Mouse (Mus musculus) MEL (cell line): ENCODE results near the gene Ifnar2. TPM values are rescaled to one million over a fixed set of nuclear protein-coding genes. Genes with fewer than 3 reads are reported as not detected.

ENCODE experiments used
- DNase-seq: peaks from one replicate; pipeline ENCODE4 v3.0.0; 2011; ENCODE audit warnings: low read depth, low spot score
- H3K27ac ChIP-seq: 2 replicates; pipeline ENCODE4 v1.5.1; 2012; ENCODE audit warnings: low read depth, mild to moderate bottlenecking, control low read depth, low read length, moderate library complexity; ENCODE audit not compliant: control insufficient read depth
- H3K27me3 ChIP-seq, 2 experiments: fragments of 150-350 bp in 1 of 2; sonication (generic) in 1 of 2; 2 replicates each; pipeline ENCODE4 v1.6.1; 2012; ENCODE audit warnings: low read length in 2 of 2, mild to moderate bottlenecking in 2 of 2, improper control_type of control experiment in 1 of 2, moderate library complexity in 1 of 2; ENCODE audit not compliant: insufficient read depth in 2 of 2, control insufficient read depth in 1 of 2
- H3K36me3 ChIP-seq, 2 experiments: 2 replicates each; pipeline ENCODE4 v1.6.1; 2012 to 2014; ENCODE audit warnings: low read length in 2 of 2, improper control_type of control experiment in 1 of 2, inconsistent platforms in 1 of 2, mild to moderate bottlenecking in 1 of 2; ENCODE audit not compliant: insufficient read depth in 2 of 2, control insufficient read depth in 1 of 2
- H3K4me1 ChIP-seq, 2 experiments: fragments of 150-350 bp in 1 of 2; sonication (generic) in 1 of 2; 2 replicates each; pipeline ENCODE4 v1.6.1; 2012; ENCODE audit warnings: low read length in 2 of 2, improper control_type of control experiment in 1 of 2, mild to moderate bottlenecking in 1 of 2; ENCODE audit not compliant: insufficient read depth in 2 of 2, control insufficient read depth in 1 of 2
- H3K4me3 ChIP-seq, 2 experiments: fragments of 150-350 bp in 1 of 2; sonication (generic) in 1 of 2; 2 replicates each; pipeline ENCODE4 v1.5.1; 2012; ENCODE audit warnings: low read depth in 2 of 2, low read length in 2 of 2, mild to moderate bottlenecking in 2 of 2, moderate library complexity in 2 of 2, control low read depth in 1 of 2, improper control_type of control experiment in 1 of 2; ENCODE audit not compliant: control insufficient read depth in 1 of 2, insufficient read depth in 1 of 2
- H3K79me2 ChIP-seq: 2 replicates; pipeline ENCODE4 v1.6.1; 2012; ENCODE audit warnings: mild to moderate bottlenecking, low read length, moderate library complexity; ENCODE audit not compliant: control insufficient read depth, poor library complexity, insufficient read depth
- H3K9ac ChIP-seq: 2 replicates; pipeline ENCODE4 v1.6.1; 2012; ENCODE audit warnings: low read depth, mild to moderate bottlenecking, control low read depth, low read length, moderate library complexity; ENCODE audit not compliant: control insufficient read depth, poor library complexity, severe bottlenecking
- H3K9me3 ChIP-seq: fragments of 150-350 bp; sonication (generic); replicated peaks from 2 replicates; pipeline ENCODE4 v1.6.1; 2012; ENCODE audit warnings: mild to moderate bottlenecking, low read length, improper control_type of control experiment, moderate library complexity; ENCODE audit not compliant: insufficient read depth
- BHLHE40 ChIP-seq: IDR thresholded peaks from 2 replicates; pipeline ENCODE4 v1.6.1; 2012; ENCODE audit warnings: low read depth, mild to moderate bottlenecking, inconsistent platforms, low read length, improper control_type of control experiment, borderline replicate concordance
- CHD1 ChIP-seq: IDR thresholded peaks from 2 replicates; pipeline ENCODE4 v1.6.1; 2012; ENCODE audit warnings: low read depth, mild to moderate bottlenecking, inconsistent platforms, low read length, improper control_type of control experiment
- CHD2 ChIP-seq: IDR thresholded peaks from 2 replicates; pipeline ENCODE4 v1.6.1; 2011; ENCODE audit warnings: low read length, improper control_type of control experiment
- E2F4 ChIP-seq: IDR thresholded peaks from 2 replicates; pipeline ENCODE4 v1.6.1; 2011; ENCODE audit warnings: low read depth, low read length, improper control_type of control experiment, borderline replicate concordance
- EP300 ChIP-seq, 2 experiments: IDR thresholded peaks; 2 replicates each; pipeline ENCODE4 v1.6.1; 2011; ENCODE audit warnings: improper control_type of control experiment in 2 of 2, low read length in 2 of 2, low read depth in 1 of 2, mild to moderate bottlenecking in 1 of 2
- ETS1 ChIP-seq: IDR thresholded peaks from 2 replicates; pipeline ENCODE4 v1.6.1; 2012; ENCODE audit warnings: low read depth, mild to moderate bottlenecking, inconsistent platforms, low read length, improper control_type of control experiment, moderate library complexity
- GATA1 ChIP-seq: IDR thresholded peaks from 2 replicates; pipeline ENCODE4 v1.6.1; 2011; ENCODE audit warnings: low read depth, low read length, improper control_type of control experiment
- HCFC1 ChIP-seq: IDR thresholded peaks from 2 replicates; pipeline ENCODE4 v1.6.1; 2012; ENCODE audit warnings: low read depth, mild to moderate bottlenecking, inconsistent platforms, low read length, improper control_type of control experiment, moderate library complexity
- KAT2A ChIP-seq: conservative IDR thresholded peaks from 2 replicates; pipeline ENCODE4 v1.6.1; 2012; ENCODE audit warnings: low read depth, low read length, improper control_type of control experiment, inconsistent platforms
- MAFK ChIP-seq: IDR thresholded peaks from 2 replicates; pipeline ENCODE4 v1.6.1; 2011; ENCODE audit warnings: low read depth, mild to moderate bottlenecking, low read length, improper control_type of control experiment, borderline replicate concordance
- MAX ChIP-seq: IDR thresholded peaks from 2 replicates; pipeline ENCODE4 v1.6.1; 2011; ENCODE audit warnings: low read length, improper control_type of control experiment
- MEF2A ChIP-seq: IDR thresholded peaks from 2 replicates; pipeline ENCODE4 v1.6.1; 2014; ENCODE audit warnings: low read depth, mild to moderate bottlenecking, inconsistent platforms, low read length, improper control_type of control experiment; ENCODE audit not compliant: poor library complexity, insufficient replicate concordance, severe bottlenecking; ENCODE audit errors: extremely low read depth
- MXI1 ChIP-seq: IDR thresholded peaks from 2 replicates; pipeline ENCODE4 v1.6.1; 2011; ENCODE audit warnings: mild to moderate bottlenecking, low read depth, low read length, improper control_type of control experiment
- MYB ChIP-seq: IDR thresholded peaks from 2 replicates; pipeline ENCODE4 v1.6.1; 2011; ENCODE audit warnings: mild to moderate bottlenecking, low read depth, low read length, improper control_type of control experiment
- MYC ChIP-seq: IDR thresholded peaks from 2 replicates; pipeline ENCODE4 v1.6.1; 2011; ENCODE audit warnings: low read depth, mild to moderate bottlenecking, low read length, improper control_type of control experiment, moderate library complexity
- POLR2A ChIP-seq, 2 experiments: IDR thresholded peaks; 2 replicates each; pipeline ENCODE4 v1.6.1; 2011 to 2012; ENCODE audit warnings: low read length in 2 of 2, mild to moderate bottlenecking in 2 of 2, control low read depth in 1 of 2, improper control_type of control experiment in 1 of 2, low read depth in 1 of 2, moderate library complexity in 1 of 2; ENCODE audit not compliant: control insufficient read depth in 1 of 2, insufficient read depth in 1 of 2, poor library complexity in 1 of 2
- POLR2AphosphoS2 ChIP-seq: IDR thresholded peaks from 2 replicates; pipeline ENCODE4 v1.6.1; 2011; ENCODE audit warnings: low read length, improper control_type of control experiment
- SIN3A ChIP-seq: IDR thresholded peaks from 2 replicates; pipeline ENCODE4 v1.6.1; 2012; ENCODE audit warnings: low read length, improper control_type of control experiment, inconsistent platforms
- SMC3 ChIP-seq: IDR thresholded peaks from 2 replicates; pipeline ENCODE4 v1.6.1; 2011; ENCODE audit warnings: low read depth, low read length, improper control_type of control experiment
- TCF12 ChIP-seq: IDR thresholded peaks from 2 replicates; pipeline ENCODE4 v1.6.1; 2014; ENCODE audit warnings: low read depth, mild to moderate bottlenecking, inconsistent platforms, low read length, improper control_type of control experiment, moderate library complexity
- UBTF ChIP-seq: IDR thresholded peaks from 2 replicates; pipeline ENCODE4 v1.6.1; 2012; ENCODE audit warnings: low read depth, mild to moderate bottlenecking, inconsistent platforms, low read length, improper control_type of control experiment, moderate library complexity, borderline replicate concordance; ENCODE audit not compliant: insufficient read depth
- USF1 ChIP-seq: IDR thresholded peaks from 2 replicates; pipeline ENCODE4 v1.6.1; 2014; ENCODE audit warnings: low read depth, mild to moderate bottlenecking, inconsistent platforms, low read length, improper control_type of control experiment, moderate library complexity
- USF2 ChIP-seq, 2 experiments: IDR thresholded peaks; 2 replicates each; pipeline ENCODE4 v1.6.1; 2011 to 2012; ENCODE audit warnings: improper control_type of control experiment in 2 of 2, low read length in 2 of 2, borderline replicate concordance in 1 of 2, inconsistent platforms in 1 of 2, low read depth in 1 of 2, mild to moderate bottlenecking in 1 of 2; ENCODE audit not compliant: insufficient read depth in 1 of 2
- ZC3H11A ChIP-seq: IDR thresholded peaks from 2 replicates; pipeline ENCODE4 v1.6.1; 2012; ENCODE audit warnings: low read depth, mild to moderate bottlenecking, inconsistent platforms, low read length, improper control_type of control experiment
- ZKSCAN1 ChIP-seq: IDR thresholded peaks from 2 replicates; pipeline ENCODE4 v1.6.1; 2012; ENCODE audit warnings: low read depth, mild to moderate bottlenecking, inconsistent platforms, low read length, improper control_type of control experiment, moderate library complexity
- ZNF384 ChIP-seq: IDR thresholded peaks from 2 replicates; pipeline ENCODE4 v1.6.1; 2012; ENCODE audit warnings: low read depth, mild to moderate bottlenecking, inconsistent platforms, low read length, improper control_type of control experiment
- polyA plus RNA-seq, 2 experiments: library from polyadenylated mRNA; stranded (reverse) in 1 of 2; unstranded in 1 of 2; fragments of >175 nt in 1 of 2; fragments of >200 nt in 1 of 2; gene quantifications; 2 replicates each; pipeline versions ENCODE4 v1.2.1 to v1.2.4; 2012; ENCODE audit warnings: low replicate concordance in 2 of 2, low read depth in 1 of 2; ENCODE audit not compliant: insufficient read length in 2 of 2, insufficient read depth in 1 of 2, missing spikeins in 1 of 2
- total RNA-seq: library from RNA; depleted of rRNA; stranded (reverse); fragments of 300-350 nt; gene quantifications from 2 replicates; pipeline ENCODE4 v1.2.3, GENCODE M21; 2012

The Ifnar2 gene
- total and polyA plus RNA-seq, 3 experiments = 21.8 to 38.3 TPM; not detected in 1

GRCm38 (mm10) chr16:91428259-91428865, 55.8 kb downstream of the Ifnar2 start:
- Histone ChIP-seq H3K79me2 (no peaks in the 10 kb centered on the region), H3K9ac (no peak overlapping the region), H3K9me3 (no peaks in the 10 kb centered on the region), H3K4me1 (no peaks in the 10 kb centered on the region), H3K36me3 (no peaks in the 10 kb centered on the region), H3K27ac (no peak overlapping the region), H3K27me3 (no peaks in the 10 kb centered on the region), H3K4me3 (no peak overlapping the region)
- TF ChIP-seq ETS1 (no peak), MYC (no peak), ZC3H11A (no peak), SMC3 (no peak), HCFC1 (no peak), USF1 (no peak), CHD2 (no peak), BHLHE40 (no peak), ZNF384 (no peak), POLR2AphosphoS2 (no peak), MXI1 (no peak), ZKSCAN1 (no peak), TCF12 (no peak), KAT2A (no peak), POLR2A (IDR thresholded peaks at IDR 0.05; ENCODE audit: control insufficient read depth in 1 of 2, insufficient read depth in 1 of 2, low read depth in 1 of 2, low read length in 2 of 2, poor library complexity in 1 of 2) (no peak), EP300 (IDR thresholded peaks at IDR 0.05; ENCODE audit: low read depth in 1 of 2, low read length in 2 of 2) (no peak), SIN3A (no peak), MAFK (no peak), MYB (no peak), UBTF (no peak)
- DNase-seq = no peak

GRCm38 (mm10) chr16:91432720-91433328, 60.2 kb downstream of the Ifnar2 start:
- Histone ChIP-seq H3K36me3 (peaks cover 0 to 10% of the 10 kb centered on the region in 2 experiments; a peak in 2 of 4 replicates), H3K79me2 (no peaks in the 10 kb centered on the region), H3K27me3 (no peaks in the 10 kb centered on the region), H3K27ac (no peak overlapping the region)
- TF ChIP-seq MAFK = no peak
- TF ChIP-seq USF2 (IDR thresholded peaks at IDR 0.05; ENCODE audit: borderline replicate concordance in 1 of 2, insufficient read depth in 1 of 2, low read depth in 1 of 2, low read length in 2 of 2) = no peak
- no peak for TF ChIP-seq ETS1
- no peak for TF ChIP-seq CHD1
- TF ChIP-seq E2F4 = no peak
- no peak for TF ChIP-seq MAX
- TF ChIP-seq USF1 = no peak
- TF ChIP-seq GATA1 = no peak
- TF ChIP-seq MEF2A = no peak
- TF ChIP-seq, all 39 proteins: peak for 0
- Histone ChIP-seq H3K4me3 (no peak overlapping the region), H3K4me1 (peaks cover 0 to 13% of the 10 kb centered on the region in 2 experiments; a peak in 3 of 4 replicates), H3K9me3 (no peaks in the 10 kb centered on the region), H3K9ac (no peak overlapping the region)
- no peak for DNase-seq
